Mouse (Mus musculus) CD4-positive, CD25-positive, alpha-beta regulatory T cell, adult 2 months (primary cell): Measurements from ENCODE around the gene Dcaf10.

Experiments
- DNase-seq: peaks from one replicate; pipeline ENCODE4 v3.0.0-alpha.2; 2012; ENCODE audit warnings: low read depth, low spot score

Dcaf10 gene

DNA sequence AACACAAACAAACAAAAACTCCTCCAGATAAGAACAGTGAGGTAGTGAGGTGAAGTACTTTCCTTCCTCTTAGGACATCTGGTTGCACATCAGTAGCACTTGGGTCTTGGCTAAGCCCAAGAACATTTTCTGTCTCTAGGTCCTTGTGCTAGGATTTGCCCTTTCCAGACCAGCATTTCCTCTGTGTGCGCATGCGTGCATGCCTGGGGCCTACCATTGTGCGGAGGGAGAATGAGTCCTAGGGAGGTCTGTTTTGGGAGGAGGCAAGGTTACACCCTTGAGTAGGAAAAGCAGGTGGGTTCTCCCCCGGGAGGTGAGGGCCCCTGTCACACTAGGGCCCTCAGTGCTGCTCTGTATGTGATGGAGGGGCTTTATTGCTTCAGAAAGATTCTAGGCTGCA lies 77.2 kb downstream of the Dcaf10 start:
- DNase-seq = no peak

DNA sequence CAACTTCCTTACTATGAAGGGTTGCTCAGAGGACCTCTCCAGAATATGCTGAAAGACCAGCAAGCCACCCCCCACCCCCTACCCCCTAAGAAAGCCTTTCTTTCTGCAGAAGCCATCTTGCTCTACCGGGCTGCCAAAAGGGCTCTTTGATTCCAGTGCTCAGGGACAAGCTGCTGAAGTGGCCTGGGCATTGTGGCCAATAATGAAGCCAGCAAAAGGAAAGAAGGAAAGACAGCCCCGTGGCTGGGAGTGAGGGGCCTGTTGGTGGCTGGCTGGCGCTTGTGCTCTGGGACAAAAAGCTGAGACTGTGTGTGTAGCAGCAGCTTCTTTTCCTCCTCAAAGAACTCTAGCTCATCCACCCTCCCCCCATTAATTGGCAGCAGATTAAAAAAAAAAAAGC lies 78.8 kb downstream of the Dcaf10 start:
- DNase-seq = no peak

DNA sequence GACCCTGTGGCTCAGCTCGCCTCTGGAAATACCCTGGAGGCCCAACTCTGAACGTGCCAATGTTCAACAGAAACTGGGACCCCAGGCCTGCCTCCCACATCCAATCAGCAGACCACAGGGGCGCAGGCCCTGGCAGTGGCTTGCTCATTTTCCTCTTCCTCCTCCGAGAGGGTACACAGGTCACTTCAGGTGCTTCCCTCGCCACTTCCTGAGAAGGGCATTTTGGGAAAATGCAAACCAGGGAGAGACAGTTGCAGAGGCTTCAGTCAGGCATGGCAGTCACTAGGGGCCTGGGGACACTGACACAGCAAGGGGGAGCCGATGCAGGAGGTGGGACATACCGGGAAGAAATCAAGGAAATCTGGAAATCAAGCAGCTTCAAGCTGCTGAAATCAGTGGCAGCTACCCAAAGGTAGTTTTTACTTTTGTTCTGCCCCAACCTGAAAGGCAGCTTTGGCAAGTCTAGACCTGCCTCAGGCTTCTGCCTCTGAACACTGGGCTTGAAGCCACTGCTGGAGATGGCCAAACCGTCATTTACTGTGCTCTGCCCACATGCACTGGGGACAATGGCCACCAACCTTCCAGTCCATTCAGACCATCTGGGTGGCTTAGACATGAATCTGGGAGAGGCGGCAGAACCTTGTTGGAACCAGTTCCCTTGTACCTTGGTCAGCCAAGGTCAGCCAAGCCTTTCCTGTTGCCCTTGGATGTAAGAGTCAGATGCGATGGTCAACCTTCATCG lies 79.8 kb downstream of the Dcaf10 start:
- DNase-seq = no peak

DNA sequence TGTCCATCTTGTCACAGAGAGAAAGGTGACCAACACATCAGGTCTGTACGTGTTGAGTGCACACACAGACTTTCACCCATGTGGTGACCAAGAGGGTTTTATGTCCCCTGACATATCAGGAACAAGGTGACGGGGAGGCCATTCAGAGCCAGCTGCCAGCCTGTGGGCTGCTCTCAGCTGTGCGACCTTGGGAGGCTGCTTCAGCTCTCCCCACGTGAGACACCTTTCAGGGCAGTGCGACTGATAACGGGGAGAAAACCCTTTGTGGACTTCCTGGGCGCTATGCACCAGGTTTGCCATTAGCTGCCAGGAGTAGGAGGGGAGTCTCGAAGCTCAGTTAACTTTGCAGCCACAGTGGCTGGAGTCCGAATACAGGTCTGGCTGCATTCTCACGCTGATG lies 80.7 kb downstream of the Dcaf10 start:
- no peak for DNase-seq

DNA sequence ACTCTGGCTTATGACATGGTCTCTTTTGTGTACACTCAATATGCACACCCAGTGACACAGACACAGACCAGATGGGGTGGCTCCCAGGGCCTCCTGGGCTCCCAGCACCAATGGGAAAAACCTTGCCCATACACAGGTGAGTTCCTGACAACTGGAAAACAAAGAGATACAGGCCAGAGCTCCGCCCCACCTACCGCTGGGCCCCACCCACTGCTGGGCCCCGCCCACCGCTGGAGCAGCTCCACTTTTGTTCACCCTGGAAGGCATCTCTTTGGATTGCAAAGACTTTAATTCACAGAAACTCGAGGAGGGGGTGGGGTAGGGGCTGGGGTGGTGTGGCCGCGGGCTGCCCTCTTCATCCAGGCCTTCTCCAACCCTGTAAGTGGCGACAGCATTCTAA lies 81.5 kb downstream of the Dcaf10 start:
- no peak for DNase-seq

DNA sequence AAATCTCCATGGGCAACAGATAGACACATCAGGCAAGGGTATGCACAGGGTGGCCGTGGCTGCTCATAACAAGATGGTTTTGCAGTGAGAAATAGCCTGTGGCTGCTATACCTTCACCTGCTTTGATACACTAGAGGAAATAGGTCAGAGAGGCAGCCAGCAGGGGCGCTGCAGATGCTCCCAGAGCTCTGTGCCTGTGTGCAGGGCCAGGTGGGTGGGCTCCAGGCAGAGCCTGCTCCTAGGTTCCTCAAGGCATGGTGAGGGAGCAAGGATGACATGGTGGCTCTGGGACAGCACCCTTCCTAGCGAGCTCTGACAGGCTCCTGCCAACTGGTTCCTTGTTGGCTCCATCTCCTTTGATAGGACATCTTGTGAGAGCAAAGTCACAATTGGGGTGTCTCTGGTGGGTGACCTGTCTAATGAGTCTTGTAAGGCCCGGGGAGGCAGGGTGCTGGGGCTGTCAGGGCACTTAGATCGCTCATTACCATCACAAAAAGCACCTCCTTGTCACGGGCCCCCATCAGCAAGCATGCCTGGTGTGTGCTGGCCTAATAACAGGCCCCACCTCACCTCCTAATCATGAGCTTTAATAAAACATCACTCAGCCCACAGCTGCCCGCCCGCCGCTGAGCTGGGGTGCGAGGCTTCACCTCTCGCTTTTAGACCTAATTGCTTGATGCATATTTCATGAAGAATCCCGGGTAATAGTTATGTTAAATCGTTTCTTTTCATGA lies 85.0 kb downstream of the Dcaf10 start:
- DNase-seq = no peak
